Mouse (Mus musculus): ENCODE measurements at regions not wholly inside any gene's neighbourhood (a gene's known extent, or its start where the extent isn't known, plus 50 kb on each side); places are given as distances from the start of the nearest gene placed in this dataset.

GRCm38 (mm10) chr8:44656031-44656430 lies 279.2 kb upstream of the Fat1 start:
- DNase-seq (ENCODE audit: extremely low read depth, low read depth, low spot score) = no peak

GRCm38 (mm10) chr8:44656470-44656869 lies 278.8 kb upstream of the Fat1 start:
- DNase-seq (ENCODE audit: extremely low read depth, low read depth, low spot score) = no peak

- no peak for DNase-seq (ENCODE audit: extremely low read depth, low read depth, low spot score)
Measured at GRCm38 (mm10) chr8:44661696-44662095, 273.6 kb upstream of the Fat1 start.

GRCm38 (mm10) chr8:44687126-44687525 lies 248.1 kb upstream of the Fat1 start:
- DNase-seq (ENCODE audit: extremely low read depth, low read depth, low spot score) = no peak

GRCm38 (mm10) chr8:44689837-44690592 lies 245.2 kb upstream of the Fat1 start:
- DNase-seq (ENCODE audit: extremely low read depth, low read depth, low spot score) = no peak

- no peak for DNase-seq (ENCODE audit: extremely low read depth, low read depth, low spot score)
Measured at GRCm38 (mm10) chr8:44690593-44690950, 244.7 kb upstream of the Fat1 start.

- peak; percentile 16 for DNase-seq (ENCODE audit: extremely low read depth, low read depth, low spot score)
Measured at GRCm38 (mm10) chr8:44691140-44691539, 244.1 kb upstream of the Fat1 start.

- DNase-seq (ENCODE audit: extremely low read depth, low read depth, low spot score) = no peak
Measured at GRCm38 (mm10) chr8:44692036-44692688, 243.1 kb upstream of the Fat1 start.

- DNase-seq (ENCODE audit: extremely low read depth, low read depth, low spot score) = no peak
Measured at GRCm38 (mm10) chr8:44694861-44695260, 240.4 kb upstream of the Fat1 start.

- no peak for DNase-seq (ENCODE audit: extremely low read depth, low read depth, low spot score)
Measured at GRCm38 (mm10) chr8:44696066-44696853, 239.0 kb upstream of the Fat1 start.

GRCm38 (mm10) chr8:44699384-44700105 lies 235.7 kb upstream of the Fat1 start:
- DNase-seq (ENCODE audit: extremely low read depth, low read depth, low spot score) = no peak

- DNase-seq (ENCODE audit: extremely low read depth, low read depth, low spot score) = no peak
Measured at GRCm38 (mm10) chr8:44704595-44705265, 230.5 kb upstream of the Fat1 start.

- DNase-seq (ENCODE audit: extremely low read depth, low read depth, low spot score) = no peak
Measured at GRCm38 (mm10) chr8:44708659-44709170, 226.5 kb upstream of the Fat1 start.

- DNase-seq (ENCODE audit: extremely low read depth, low read depth, low spot score) = no peak
Measured at GRCm38 (mm10) chr8:44709171-44709940, 225.9 kb upstream of the Fat1 start.

GRCm38 (mm10) chr8:44734577-44734976 lies 200.7 kb upstream of the Fat1 start:
- no peak for DNase-seq (ENCODE audit: extremely low read depth, low read depth, low spot score)

- peak; percentile 8 for DNase-seq (ENCODE audit: extremely low read depth, low read depth, low spot score)
Measured at GRCm38 (mm10) chr8:44735801-44736200, 199.4 kb upstream of the Fat1 start.

- DNase-seq (ENCODE audit: extremely low read depth, low read depth, low spot score) = no peak
Measured at GRCm38 (mm10) chr8:44743353-44743752, 191.9 kb upstream of the Fat1 start.

GRCm38 (mm10) chr8:44744991-44745658 lies 190.1 kb upstream of the Fat1 start:
- no peak for DNase-seq (ENCODE audit: extremely low read depth, low read depth, low spot score)

GRCm38 (mm10) chr8:44758727-44759126 lies 176.5 kb upstream of the Fat1 start:
- DNase-seq (ENCODE audit: extremely low read depth, low read depth, low spot score) = peak; percentile 30
